Mouse (Mus musculus) right cerebral cortex, postnatal 10 days (tissue): Measurements from ENCODE around the gene Minar1.

Source experiments
- DNase-seq, 2 experiments: peaks; one replicate each; pipeline ENCODE4 v3.0.0; 2021; ENCODE audit warnings: low spot score in 2 of 2

The Minar1 gene

DNA sequence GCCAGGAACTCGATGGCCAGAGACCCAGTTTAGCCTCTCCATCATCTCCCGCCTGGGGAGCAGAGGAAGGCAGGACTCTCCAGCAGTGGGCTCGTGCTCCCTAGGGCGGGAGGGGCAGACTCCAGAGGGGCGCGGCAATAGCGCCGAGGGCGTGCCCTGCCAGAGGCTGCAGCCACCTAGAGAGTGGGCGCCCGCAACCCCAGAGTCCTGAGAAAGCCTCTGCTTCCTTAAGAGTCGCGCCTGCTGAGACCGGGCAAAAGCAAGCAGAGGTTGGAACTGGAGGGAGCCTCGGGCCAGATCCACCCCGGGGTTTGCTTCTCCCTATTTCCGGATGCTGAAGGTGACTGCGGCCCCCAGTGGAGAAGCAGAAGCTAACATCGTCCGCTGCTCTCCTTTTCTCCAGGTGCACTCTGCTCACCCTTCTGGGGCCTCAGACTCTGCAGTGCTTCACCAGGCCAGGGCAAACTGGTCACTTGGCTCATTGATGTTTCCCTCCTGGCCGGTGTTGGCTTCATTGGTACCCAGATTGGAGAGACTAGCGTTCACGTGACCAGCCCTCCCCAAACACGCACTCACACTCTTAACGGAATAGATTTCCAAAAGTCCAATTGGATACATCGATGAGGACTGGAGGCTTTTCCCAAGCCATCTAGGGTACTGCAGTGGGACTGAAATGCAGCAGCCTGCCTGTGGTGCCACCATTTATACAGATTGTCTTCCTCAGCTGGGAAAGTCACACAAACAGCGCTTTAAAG, at the start of gene Minar1:
Gene Minar1 (minus strand): TSS at position 120 of the 755 bp plus-strand sequence.
- DNase-seq = peak; percentile 56 to 62

GRCm38 (mm10) chr9:89669878-89670277, 47.0 kb upstream of the Minar1 start:
- peak; percentile 49 to 76 for DNase-seq

DNA sequence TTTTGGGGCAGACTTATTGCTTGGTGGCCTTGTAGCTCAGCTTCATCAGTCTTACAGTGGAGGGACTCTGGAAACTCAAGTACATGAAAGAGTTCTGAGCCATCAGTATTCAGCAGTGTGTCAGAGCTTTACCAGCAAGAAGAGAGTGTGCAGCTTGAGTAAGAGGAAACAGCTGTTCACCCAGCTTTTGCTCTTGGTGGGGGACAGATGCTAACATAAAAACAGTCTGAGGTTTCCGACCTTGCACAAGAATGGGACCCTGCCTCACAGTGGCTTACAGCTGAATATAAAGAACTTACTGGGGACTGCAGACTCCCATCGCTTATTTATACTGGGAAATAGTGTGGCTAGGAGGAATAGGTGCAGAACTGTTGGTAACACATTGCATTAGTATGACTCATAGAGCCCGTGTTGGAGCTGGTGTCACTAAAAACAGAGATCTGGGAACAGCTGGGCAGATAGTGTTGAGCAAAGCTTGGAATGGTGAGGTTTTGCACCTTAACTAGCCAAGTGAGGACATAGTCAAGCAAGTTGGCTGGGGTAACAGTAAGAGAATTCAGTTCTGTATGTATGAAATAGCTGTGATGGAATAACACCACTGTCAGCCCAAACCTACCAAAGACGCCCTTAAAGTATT, 44.5 kb upstream of the Minar1 start:
- DNase-seq = no peak

DNA sequence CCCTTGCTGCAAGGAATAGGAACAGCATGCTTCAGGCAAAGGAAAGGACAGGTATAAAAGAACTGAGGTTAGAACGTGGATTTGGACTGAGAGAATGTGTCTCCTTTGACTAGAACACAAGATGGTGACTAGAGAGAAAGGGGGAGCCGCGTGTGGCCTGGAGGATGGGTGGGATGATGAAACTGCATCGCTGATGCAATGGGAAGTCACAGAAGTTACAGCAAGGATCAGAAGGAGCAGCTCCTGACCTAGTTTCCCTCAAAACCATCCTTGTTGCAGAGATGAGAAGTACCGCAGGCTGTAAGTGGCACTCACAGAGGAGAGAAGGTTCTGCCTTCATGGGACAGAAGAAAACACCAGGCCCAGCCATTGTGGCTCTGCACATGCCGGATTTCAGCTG, 28.0 kb upstream of the Minar1 start:
- no peak for DNase-seq

- DNase-seq = no peak
Measured at GRCm38 (mm10) chr9:89637453-89637852, 14.5 kb upstream of the Minar1 start.

DNA sequence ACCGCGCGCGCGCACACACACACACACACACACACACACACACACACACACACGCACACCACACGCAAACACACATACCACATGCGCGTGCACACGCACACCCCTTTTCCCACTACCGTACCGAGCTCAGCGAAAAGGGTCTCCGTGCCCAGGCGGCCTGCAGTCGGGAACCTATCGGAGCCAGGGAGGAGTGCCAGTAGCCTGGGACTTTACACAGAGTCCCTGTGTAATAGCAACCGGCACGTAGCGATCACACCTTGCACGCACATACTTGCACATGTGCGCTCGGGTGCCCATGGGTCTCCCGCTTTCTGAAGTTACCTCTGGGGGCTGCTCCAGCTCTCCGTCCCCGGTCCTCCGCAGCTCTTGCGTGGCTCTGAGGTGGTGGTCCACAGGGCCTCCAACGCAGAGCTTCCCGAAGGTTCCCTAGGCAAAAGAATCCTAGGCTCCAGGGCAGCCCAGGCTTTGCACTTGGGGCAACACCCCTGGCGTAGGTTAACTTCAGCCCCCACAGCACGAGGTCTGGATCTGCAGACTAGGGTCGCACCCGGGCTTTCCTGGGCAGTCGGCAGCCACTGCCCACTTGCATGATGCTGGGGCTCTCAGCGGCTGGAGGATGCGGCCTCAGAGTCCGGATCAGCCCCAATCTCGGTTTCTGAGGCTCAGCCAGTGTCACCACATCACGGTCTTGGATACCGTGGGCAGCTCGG, 474 bp downstream of the Minar1 start:
- DNase-seq = peak; percentile 39 to 44

DNA sequence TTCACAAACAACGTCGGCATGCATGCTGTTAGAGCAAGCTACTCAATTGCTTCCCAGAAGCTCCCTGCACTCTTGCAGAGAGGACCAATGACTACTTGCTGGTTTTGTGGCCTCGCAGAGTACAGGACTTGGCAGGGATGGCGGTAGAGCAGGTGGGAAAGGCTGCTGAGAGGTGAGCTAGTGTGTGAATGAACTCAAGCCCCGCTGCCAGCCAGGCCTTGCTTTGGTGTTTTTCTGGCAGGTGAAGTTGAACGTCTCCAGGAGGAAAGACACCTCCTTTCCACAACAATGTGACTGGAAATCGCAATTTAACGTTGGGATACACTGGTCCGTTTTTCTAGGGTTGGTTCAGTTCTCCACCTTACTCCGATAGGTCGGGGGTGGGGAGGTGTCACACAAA, 1.2 kb downstream of the Minar1 start:
- DNase-seq = no peak

DNA sequence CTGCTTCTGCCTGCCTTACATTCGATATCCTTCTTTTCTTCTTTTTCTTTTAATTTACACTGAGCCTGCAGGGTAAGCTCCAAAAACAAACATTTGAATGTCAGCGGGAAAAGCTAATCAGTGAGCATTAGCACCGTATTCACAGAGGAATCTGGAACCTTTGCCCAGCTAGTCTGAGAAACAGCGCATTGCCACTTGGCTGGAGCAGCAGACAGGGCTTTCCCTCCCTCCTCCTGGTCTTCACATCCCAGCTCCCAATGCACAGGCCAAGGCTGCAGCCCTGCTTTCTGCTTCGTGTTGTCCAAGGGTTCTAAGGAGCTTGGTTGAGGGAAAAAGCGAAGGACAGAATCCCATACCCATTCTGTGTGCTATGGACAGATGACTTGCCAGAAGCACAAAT, 2.6 kb downstream of the Minar1 start:
- peak in 1 of 2 experiments; percentile 41 for DNase-seq

DNA sequence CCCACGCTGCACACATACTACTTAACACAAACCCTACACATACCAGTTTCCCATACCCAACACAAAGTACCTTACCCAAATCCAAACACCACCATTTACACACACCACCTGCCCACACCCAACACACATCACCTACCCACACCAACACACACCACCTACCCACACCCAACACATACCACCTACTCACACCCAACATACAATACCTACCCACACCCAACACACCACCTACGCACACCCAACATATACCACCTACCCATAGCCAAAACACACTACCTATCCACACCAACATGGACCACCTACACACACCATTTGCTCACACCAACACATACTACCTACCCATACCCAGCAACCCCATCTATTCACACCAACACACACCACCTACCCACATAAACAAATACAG, 6.0 kb downstream of the Minar1 start:
- no peak for DNase-seq

- no peak for DNase-seq
Measured at GRCm38 (mm10) chr9:89610592-89610991, 12.3 kb downstream of the Minar1 start.

- DNase-seq = no peak
Measured at GRCm38 (mm10) chr9:89607321-89607720, 15.6 kb downstream of the Minar1 start.

DNA sequence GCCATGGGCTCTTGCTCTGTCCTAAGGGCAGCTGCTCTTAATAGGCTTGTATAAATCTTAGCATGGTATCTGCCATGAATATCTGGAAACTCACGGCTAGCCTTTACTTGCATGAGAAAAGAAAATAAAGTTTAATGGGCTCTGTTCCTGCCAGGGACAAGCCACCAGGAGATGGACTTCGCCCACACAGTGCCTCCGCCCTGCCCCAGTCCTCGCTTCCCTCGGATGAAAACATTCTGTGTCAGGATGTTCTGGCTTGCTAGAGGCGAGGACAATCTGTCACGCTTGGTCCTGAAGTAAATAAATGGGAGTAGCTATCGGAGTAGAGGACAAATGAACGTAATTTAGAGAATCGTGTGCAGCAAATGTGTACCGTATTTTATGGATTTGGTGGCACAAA, 16.7 kb downstream of the Minar1 start:
- no peak for DNase-seq

GRCm38 (mm10) chr9:89601891-89602290, 21.0 kb downstream of the Minar1 start:
- DNase-seq = no peak

DNA sequence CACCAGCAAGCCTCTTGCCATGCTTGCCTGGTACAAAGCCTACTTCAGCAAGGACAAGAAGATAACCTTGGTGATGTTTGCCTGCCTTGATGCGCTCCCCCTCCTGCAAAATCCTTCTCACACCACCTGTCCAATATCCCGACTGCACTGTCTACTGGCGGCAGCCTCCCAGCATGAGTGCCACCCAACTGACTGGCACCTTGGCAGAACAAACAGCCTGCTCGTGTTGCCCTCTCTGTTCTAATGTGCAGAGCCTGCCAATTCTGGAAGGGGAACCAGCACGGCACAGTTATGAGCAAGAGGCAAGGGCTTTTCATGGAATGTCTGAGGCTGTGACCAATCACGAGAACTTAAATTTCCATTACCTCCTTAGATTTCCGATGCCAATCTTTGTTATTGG, 22.2 kb downstream of the Minar1 start:
- no peak for DNase-seq

DNA sequence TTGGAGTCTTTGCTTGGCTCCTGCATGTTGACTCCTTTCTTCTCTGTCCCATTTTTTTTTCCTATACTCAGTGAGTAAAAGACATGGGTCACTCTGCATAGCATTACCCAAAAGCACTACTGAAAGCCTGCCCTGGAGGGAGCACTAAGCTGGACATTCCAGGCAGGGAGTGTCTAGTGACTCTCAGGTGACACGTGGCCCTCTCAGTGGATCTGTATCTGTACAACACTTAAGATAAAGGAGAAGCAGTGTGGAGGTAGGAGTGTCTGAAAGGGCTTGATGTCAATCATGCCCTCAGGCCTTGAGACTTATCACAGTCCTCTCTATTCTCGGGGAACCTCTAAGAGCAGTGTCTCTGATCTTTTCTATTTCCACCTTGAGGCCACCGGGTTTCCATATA, 25.9 kb downstream of the Minar1 start:
- no peak for DNase-seq

GRCm38 (mm10) chr9:89596392-89596791, 26.5 kb downstream of the Minar1 start:
- DNase-seq = no peak

GRCm38 (mm10) chr9:89592391-89592790, 30.5 kb downstream of the Minar1 start:
- DNase-seq = no peak

GRCm38 (mm10) chr9:89578422-89578821, 44.5 kb downstream of the Minar1 start:
- no peak for DNase-seq

GRCm38 (mm10) chr9:89552663-89553062, 70.3 kb downstream of the Minar1 start:
- peak; percentile 28 to 38 for DNase-seq
